Mouse (Mus musculus): ENCODE results near the gene Tmtc4.

DNA sequence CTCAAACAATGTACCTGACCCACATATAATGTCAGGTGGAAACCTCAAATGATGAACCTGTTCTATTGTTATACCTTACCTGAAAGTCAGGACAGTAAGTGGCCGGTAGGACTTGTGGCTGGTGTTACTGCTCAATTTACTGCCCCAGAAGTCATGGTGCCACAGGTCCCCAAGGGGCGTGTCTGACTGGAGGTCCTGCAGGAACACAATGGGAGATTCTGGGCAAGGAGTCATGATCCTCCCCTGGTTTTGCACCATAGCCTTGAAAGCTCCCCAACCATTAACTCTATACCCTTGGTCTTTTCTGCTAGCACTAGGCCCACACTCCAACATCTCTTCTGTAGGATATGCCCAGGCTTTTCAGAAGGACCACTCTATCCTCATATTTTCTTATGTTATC lies 10.7 kb downstream of the Tmtc4 start:
- TF ChIP-seq POLR2A (IDR thresholded peaks at IDR 0.05; ENCODE audit: low read depth, low read length) (no peak), CTCF (IDR thresholded peaks at IDR 0.05; ENCODE audit: borderline replicate concordance, insufficient read depth, low read length) (no peak)
